Mouse (Mus musculus) intestine, embryonic 15.5 days (tissue): Measurements from ENCODE around the gene Kif21b. TPM values are rescaled to one million over a fixed set of nuclear protein-coding genes. Genes with fewer than 3 reads are reported as not detected.
A peak's percentile ranks its signal among the peaks of the same experiment; 100 is the strongest.

Experiments
- ATAC-seq: fragments of 200-750 bp; cut with Nextera tagmentation; 2 replicates; pipeline ENCODE4 v1.8.0; 2017; ENCODE audit warnings: moderate TSS enrichment, moderate library complexity
- H3K27ac ChIP-seq: fragments of 300-500 bp; sonication (generic); 2 replicates; pipeline ENCODE4 v1.5.1; 2015; ENCODE audit warnings: mild to moderate bottlenecking, inconsistent platforms
- H3K27me3 ChIP-seq: fragments of 300-500 bp; sonication (generic); replicated peaks from 2 replicates; pipeline ENCODE4 v1.6.1; 2015; ENCODE audit warnings: inconsistent platforms
- H3K36me3 ChIP-seq: fragments of 300-500 bp; sonication (generic); 2 replicates; pipeline ENCODE4 v1.6.1; 2015; ENCODE audit warnings: inconsistent platforms
- H3K4me1 ChIP-seq: fragments of 300-500 bp; sonication (generic); replicated peaks from 2 replicates; pipeline ENCODE4 v1.6.1; 2015; ENCODE audit warnings: inconsistent platforms
- H3K4me2 ChIP-seq: fragments of 300-500 bp; sonication (generic); replicated peaks from 2 replicates; pipeline ENCODE4 v1.6.1; 2015; ENCODE audit warnings: mild to moderate bottlenecking, inconsistent platforms
- H3K4me3 ChIP-seq: fragments of 300-500 bp; sonication (generic); replicated peaks from 2 replicates; pipeline ENCODE4 v1.5.1; 2015; ENCODE audit warnings: inconsistent platforms
- H3K9ac ChIP-seq: fragments of 300-500 bp; sonication (generic); 2 replicates; pipeline ENCODE4 v1.6.1; 2015; ENCODE audit warnings: inconsistent platforms
- H3K9me3 ChIP-seq: fragments of 300-500 bp; sonication (generic); 2 replicates; pipeline ENCODE4 v1.6.1; 2016; ENCODE audit warnings: inconsistent platforms
- WGBS: fragments of 180-500 bp; shearing (Covaris S2); methylation state at CpG from one replicate; pipeline ENCODE4 v1.1.7; 2015; 5-methylcytosine and 5-hydroxymethylcytosine counted together
- polyA plus RNA-seq: library from polyadenylated mRNA; unstranded; fragments of >200 nt; fragmentation: Nextera tagmentation; extraction: Ambion mirVana; gene quantifications from 2 replicates; pipeline ENCODE4 v1.2.1, GENCODE M21; 2015

The Kif21b gene
- polyA plus RNA-seq, 1 experiment from 2014 or later, result 4.1 TPM

DNA sequence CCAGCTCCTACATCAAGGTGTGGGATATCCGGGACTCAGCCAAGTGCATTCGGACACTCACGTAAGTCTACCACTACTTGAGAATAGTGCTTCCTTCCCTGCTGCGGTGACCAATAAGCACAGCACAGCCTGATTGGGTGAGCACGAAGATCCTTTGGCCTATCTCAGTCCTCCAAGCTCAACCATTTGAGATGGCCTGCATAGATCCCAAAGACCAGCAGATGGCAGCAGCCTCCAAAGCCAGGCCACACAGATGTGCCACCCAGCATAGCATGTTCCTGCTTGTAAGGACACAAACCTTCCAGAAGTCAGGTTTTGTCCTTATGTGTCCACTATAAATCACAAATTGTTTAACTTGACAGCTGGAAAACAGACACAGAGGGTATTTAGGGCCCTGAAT, 38.9 kb downstream of the Kif21b start:
- H3K4me1 ChIP-seq, result peaks cover 28% of the 10 kb centered on the region
- H3K9me3 ChIP-seq, result no peaks in the 10 kb centered on the region
- no peak overlapping the region for H3K9ac ChIP-seq
- H3K27ac ChIP-seq, result no peak overlapping the region
- no peak overlapping the region for H3K4me3 ChIP-seq
- H3K27me3 ChIP-seq, result no peaks in the 10 kb centered on the region
- peak; percentile 56 for ATAC-seq
- no peak overlapping the region for H3K4me2 ChIP-seq
- H3K36me3 ChIP-seq, result peaks cover 4% of the 10 kb centered on the region
- 2% methylated on average over 5 of the region's 5 CpGs for WGBS

DNA sequence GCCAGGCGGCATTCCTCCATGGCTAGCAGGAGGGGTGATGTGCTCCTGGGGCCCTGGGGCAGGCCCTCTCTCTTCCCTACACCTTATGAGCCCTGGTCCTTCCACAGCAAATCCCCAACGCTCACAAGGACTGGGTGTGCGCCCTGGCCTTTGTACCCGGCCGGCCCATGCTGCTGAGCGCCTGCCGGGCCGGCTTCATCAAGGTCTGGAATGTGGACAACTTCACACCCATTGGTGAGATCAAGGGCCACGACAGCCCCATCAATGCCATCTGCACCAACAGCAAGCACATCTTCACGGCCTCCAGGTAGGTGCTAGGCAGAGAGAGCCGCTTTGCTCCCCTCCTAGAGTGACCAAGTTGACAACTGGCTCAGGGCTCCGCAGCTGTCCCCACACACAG, 41.5 kb downstream of the Kif21b start:
- 52% methylated on average over 12 of the region's 12 CpGs for WGBS
- no peak overlapping the region for H3K9ac ChIP-seq
- no peak overlapping the region; the same call in 1 of the 2 replicates for H3K4me2 ChIP-seq
- peak overlapping the region; percentile 59; the same call in 1 of the 2 replicates for H3K27ac ChIP-seq
- no peaks in the 10 kb centered on the region for H3K27me3 ChIP-seq
- ATAC-seq, result peak; percentile 67
- H3K4me1 ChIP-seq, result peaks cover 37% of the 10 kb centered on the region
- no peak overlapping the region for H3K4me3 ChIP-seq
- H3K36me3 ChIP-seq, result peaks cover 4% of the 10 kb centered on the region
- H3K9me3 ChIP-seq, result no peaks in the 10 kb centered on the region

DNA sequence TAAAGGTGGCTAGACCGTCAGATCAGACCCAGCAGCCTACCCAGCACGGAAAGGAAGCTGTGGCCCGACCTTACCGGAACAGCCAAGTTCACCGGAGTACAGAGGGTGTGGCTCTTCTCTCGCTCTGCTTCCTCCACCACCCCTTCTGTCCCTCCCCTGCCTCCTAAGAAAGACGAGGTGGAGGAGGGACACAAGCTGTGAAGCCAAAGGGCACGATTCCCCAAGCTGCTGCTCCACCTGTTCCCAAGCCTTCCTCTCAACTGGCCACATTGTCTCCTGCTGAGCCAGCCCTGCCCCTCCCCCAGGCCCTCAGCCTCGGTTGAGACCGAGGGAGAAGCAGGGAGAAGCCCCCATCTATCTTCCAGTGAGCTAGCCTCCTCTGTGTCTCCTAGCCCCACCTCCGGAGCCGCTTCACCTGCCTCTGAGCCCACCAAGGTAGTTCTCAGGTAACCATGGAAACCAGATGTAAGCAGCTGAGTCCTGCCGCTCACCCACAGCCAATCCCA, 43.0 kb downstream of the Kif21b start:
- ATAC-seq, result peak; percentile 74
- H3K9ac ChIP-seq, result no peak overlapping the region
- no peaks in the 10 kb centered on the region for H3K27me3 ChIP-seq
- 0 out of 2 replicates have a peak overlapping the region, but pooled peaks have one; percentile 2 for H3K4me3 ChIP-seq
- H3K4me1 ChIP-seq, result peaks cover 40% of the 10 kb centered on the region
- H3K4me2 ChIP-seq, result peak overlapping the region; percentile 43
- H3K27ac ChIP-seq, result peak overlapping the region; percentile 79
- peaks cover 4% of the 10 kb centered on the region for H3K36me3 ChIP-seq
- 13% methylated on average over 13 of the region's 13 CpGs for WGBS
- H3K9me3 ChIP-seq, result no peaks in the 10 kb centered on the region

DNA sequence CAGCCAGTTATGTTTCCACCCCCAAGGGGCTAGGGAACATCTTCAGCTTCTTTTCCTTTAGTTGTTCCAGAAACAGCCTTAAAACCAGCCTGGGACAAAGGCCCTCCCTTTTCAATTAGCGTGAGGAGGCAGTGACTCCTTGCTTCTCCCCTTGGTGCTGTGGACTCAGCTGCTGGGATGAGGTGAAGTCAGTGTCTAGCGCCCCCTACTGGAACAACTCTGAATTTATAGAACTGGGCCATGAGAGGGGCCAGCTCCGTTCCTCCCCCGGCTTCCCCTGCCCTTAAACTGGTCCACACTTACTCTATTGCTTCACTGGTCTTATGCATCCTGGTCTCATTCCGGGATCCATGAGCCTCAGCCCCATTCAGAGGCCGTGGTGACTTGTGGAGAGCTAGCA, 44.0 kb downstream of the Kif21b start:
- Histone ChIP-seq H3K4me1 (peaks cover 40% of the 10 kb centered on the region), H3K36me3 (peaks cover 4% of the 10 kb centered on the region), H3K27ac (0 out of 2 replicates have a peak overlapping the region, but pooled peaks have one; percentile 79), H3K9me3 (no peaks in the 10 kb centered on the region), H3K4me3 (no peak overlapping the region), H3K4me2 (no peak overlapping the region), H3K9ac (no peak overlapping the region), H3K27me3 (no peaks in the 10 kb centered on the region)
- WGBS, result 37% methylated on average over 6 of the region's 6 CpGs
- ATAC-seq, result no peak

DNA sequence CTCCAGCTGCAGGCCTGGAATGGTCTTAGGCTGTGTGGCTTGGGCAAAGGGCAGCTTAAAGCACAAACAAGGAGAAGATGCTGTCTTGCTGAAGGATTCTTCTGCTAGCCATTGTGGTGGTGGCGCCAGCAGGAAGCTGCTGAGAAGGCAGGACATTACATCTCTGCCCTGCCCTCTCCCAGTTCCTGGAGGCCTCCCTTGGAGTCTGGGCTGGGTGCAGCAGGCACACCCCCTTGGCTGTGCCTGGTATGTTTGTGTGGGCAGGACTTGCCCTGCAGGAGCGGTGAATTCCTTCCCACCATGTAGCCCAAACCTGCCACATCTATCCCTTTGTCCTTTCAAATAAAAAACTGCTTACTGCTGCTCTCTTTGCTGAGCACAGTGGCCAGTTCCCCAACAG, 45.9 kb downstream of the Kif21b start:
- WGBS, result 83% methylated on average over 2 of the region's 2 CpGs
- no peak for ATAC-seq
- no peak overlapping the region for H3K27ac ChIP-seq

DNA sequence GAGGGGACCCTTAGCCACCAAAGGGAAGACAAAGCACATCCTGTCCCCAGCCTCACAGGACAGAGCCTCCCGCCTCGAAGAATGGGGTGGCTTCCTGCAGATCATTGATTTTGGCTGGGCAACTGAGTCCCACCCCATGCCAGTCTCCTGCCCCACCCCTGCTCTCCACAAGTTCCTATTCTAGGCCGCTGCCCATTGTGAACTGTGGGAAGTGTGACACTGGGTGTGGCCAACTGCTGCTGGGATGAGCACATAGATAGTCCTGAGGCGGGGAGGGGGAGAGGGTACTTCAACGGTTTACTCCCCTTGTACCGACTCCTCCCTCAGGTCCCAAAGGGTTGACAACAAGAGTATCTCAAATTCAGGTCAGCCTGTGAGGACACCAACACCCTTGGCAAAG, 47.6 kb downstream of the Kif21b start:
- Histone ChIP-seq H3K4me2 (no peak overlapping the region), H3K4me3 (no peak overlapping the region), H3K9ac (no peak overlapping the region), H3K4me1 (peaks cover 25% of the 10 kb centered on the region), H3K36me3 (no peaks in the 10 kb centered on the region), H3K27me3 (no peaks in the 10 kb centered on the region), H3K27ac (no peak overlapping the region), H3K9me3 (no peaks in the 10 kb centered on the region)
- no peak for ATAC-seq
- 53% methylated on average over 6 of the region's 6 CpGs for WGBS

More for the DNA sequence above, 45.9 kb downstream of the Kif21b start:
- Histone ChIP-seq H3K27me3 (no peaks in the 10 kb centered on the region), H3K36me3 (no peaks in the 10 kb centered on the region), H3K4me3 (no peak overlapping the region), H3K4me2 (no peak overlapping the region), H3K9ac (no peak overlapping the region), H3K4me1 (peaks cover 38% of the 10 kb centered on the region), H3K9me3 (no peaks in the 10 kb centered on the region)

DNA sequence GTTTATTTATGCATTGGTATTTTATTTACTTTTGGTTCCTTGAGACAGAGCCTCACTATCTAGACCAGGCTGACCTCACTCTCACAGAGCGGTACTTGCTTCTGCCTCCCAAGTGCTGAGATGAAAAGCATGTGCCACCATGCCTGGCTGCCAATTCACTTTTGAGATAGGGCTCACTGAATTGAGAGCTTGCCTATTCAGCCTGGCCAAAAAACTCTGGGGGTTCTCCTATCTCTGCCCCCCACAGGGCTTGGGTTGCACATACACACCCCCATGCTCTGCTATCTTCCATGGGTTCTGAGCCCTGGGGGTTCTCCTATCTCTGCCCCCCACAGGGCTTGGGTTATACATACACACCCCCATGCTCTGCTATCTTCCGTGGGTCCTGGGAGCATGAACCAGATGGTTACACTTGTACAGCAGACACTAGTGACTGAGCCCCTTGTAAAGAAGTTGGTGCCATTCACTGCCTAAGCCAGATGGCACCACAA, 48.4 kb downstream of the Kif21b start:
- Histone ChIP-seq H3K4me1 (peaks cover 18% of the 10 kb centered on the region), H3K27ac (no peak overlapping the region), H3K4me2 (no peak overlapping the region), H3K9me3 (no peaks in the 10 kb centered on the region), H3K36me3 (no peaks in the 10 kb centered on the region), H3K27me3 (no peaks in the 10 kb centered on the region), H3K9ac (no peak overlapping the region), H3K4me3 (no peak overlapping the region)
- 63% methylated on average over 2 of the region's 2 CpGs for WGBS
- no peak for ATAC-seq

DNA sequence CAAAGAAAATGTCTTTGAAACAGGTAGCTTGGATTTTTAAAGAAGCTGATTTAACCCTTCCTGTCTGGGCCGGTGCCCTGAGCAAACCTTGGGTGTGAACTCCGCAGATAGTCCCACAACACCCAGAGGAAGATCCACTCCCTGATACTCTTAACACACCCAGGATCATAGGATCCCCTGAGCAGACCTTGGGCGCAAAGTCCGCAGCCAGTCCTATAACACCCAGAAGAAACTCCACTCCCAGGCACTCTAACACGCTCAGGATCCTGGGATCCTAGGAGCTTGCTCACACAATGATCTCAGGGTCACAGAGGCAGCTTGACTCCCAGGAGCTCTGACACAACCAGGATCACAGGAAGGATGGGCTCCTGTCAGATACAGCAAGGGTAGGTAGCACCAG, 58.8 kb downstream of the Kif21b start:
- peak; percentile 74 for ATAC-seq
- 80% methylated on average over 5 of the region's 5 CpGs for whole genome bisulfite sequencing
- H3K4me2 ChIP-seq, result no peak overlapping the region
- H3K27ac ChIP-seq, result no peak overlapping the region
- no peaks in the 10 kb centered on the region for H3K36me3 ChIP-seq
- H3K4me1 ChIP-seq, result no peaks in the 10 kb centered on the region
- H3K9ac ChIP-seq, result no peak overlapping the region
- no peaks in the 10 kb centered on the region for H3K27me3 ChIP-seq
- H3K4me3 ChIP-seq, result no peak overlapping the region
- no peaks in the 10 kb centered on the region for H3K9me3 ChIP-seq

DNA sequence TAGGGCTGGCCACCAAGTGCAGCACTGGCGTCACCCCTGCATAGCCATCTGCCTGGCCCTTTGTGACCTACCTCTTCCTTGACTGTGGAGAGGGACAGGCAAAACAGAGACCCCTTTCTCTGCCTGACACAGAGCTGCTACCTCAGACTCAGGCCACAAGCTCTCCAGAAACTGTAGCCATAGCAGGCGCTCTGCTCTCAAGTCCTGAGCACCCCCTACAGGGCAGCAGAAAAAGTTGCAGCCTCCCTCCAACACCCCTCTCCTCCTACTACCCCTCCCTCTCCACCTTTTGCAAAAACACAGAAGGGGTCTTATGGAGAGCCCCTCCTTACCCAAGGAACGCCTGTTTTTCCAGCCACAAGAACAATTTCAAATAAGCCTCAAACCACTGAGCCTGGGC, 81.6 kb downstream of the Kif21b start, which contains the start of gene Mroh3:
TSS of gene Mroh3 (minus strand) at position 26 of the 400 bp plus-strand sequence.
- H3K9ac ChIP-seq, result no peak within 1 kb of the TSS
- no peak within 1 kb of the TSS for H3K27ac ChIP-seq
- H3K4me2 ChIP-seq, result no peak within 1 kb of the TSS
- no peaks in the 10 kb centered on the region for H3K9me3 ChIP-seq
- peaks cover 14% of the 10 kb centered on the region for H3K36me3 ChIP-seq
- WGBS, result 53% methylated on average over 3 of the region's 3 CpGs
- peak; percentile 45 for ATAC-seq
- no peaks in the 10 kb centered on the region for H3K27me3 ChIP-seq
- H3K4me1 ChIP-seq, result no peaks in the 10 kb centered on the region
- no peak within 1 kb of the TSS for H3K4me3 ChIP-seq

DNA sequence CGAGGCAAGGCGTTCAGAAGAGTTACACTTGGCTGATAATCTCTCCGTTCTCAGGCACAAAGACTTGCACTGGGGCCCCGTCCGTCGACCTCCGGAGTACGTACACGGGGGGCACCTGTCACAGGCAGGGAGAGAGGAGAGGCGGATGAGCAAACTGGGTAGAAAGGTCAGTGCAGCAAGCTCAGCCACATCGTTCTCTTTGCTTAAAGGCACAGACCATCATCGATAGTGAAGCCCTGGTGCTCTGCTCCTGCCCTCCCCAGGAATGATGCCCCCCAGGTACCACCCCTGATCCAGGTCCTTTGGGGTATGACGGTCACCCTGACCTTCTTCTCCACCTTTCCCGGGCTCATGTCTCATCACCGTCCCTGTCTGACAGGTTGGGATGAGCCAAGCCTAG, 83.1 kb downstream of the Kif21b start:
- Histone ChIP-seq H3K36me3 (peaks cover 21% of the 10 kb centered on the region), H3K9me3 (no peaks in the 10 kb centered on the region), H3K4me3 (no peak overlapping the region), H3K27me3 (no peaks in the 10 kb centered on the region), H3K9ac (no peak overlapping the region), H3K4me1 (no peaks in the 10 kb centered on the region), H3K4me2 (no peak overlapping the region), H3K27ac (no peak overlapping the region)
- 77% methylated on average over 15 of the region's 15 CpGs for WGBS
- ATAC-seq, result no peak

DNA sequence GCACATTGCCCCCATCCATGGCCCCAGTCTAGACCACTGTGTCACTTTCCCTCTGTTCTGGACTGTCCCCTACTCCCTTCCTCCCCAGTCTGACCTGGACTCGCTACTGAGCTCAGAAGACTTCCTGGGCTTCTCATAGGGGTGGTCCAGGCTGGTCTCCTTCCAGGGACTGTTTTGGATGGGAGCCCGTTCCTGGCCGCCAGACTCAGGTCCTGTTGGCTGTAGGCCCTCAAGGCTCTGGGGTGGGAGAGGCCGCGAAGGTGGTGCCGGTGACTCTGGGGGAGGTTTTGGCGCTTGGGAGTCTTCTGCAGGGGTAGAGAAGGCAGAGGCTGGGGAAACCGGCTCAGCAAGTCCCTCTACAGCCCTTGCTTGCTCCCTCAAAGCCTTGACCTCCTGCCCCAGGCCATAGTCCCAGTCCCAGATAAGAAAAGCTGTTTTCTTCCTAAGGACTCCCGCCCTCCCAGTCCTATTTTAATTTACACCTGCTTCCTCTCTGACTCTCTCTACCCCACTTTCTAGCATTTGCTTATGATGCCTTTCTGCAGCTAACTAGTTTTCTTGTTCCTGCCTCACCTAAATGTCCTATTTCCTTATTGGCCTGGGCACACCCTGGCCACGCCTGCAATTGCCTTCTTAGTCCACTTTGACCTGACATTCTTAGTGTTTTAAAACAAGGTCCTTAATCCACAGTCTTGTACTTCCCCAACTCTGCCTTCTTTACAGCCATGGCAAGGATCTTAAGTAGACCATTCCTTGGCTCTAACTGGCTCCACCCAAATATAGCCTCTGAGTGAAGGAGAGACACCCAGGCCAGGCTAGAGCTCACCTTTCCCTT, 89.1 kb downstream of the Kif21b start:
- WGBS, result 52% methylated on average over 10 of the region's 10 CpGs
- peak overlapping the region; percentile 46 for H3K4me2 ChIP-seq
- no peaks in the 10 kb centered on the region for H3K9me3 ChIP-seq
- H3K9ac ChIP-seq, result no peak overlapping the region
- peak overlapping the region; percentile 12; the same call in 1 of the 2 replicates for H3K4me3 ChIP-seq
- peak; percentile 91 for ATAC-seq
- H3K4me1 ChIP-seq, result peaks cover 17% of the 10 kb centered on the region
- peaks cover 30% of the 10 kb centered on the region for H3K36me3 ChIP-seq
- no peaks in the 10 kb centered on the region for H3K27me3 ChIP-seq
- peak overlapping the region; percentile 90 for H3K27ac ChIP-seq

DNA sequence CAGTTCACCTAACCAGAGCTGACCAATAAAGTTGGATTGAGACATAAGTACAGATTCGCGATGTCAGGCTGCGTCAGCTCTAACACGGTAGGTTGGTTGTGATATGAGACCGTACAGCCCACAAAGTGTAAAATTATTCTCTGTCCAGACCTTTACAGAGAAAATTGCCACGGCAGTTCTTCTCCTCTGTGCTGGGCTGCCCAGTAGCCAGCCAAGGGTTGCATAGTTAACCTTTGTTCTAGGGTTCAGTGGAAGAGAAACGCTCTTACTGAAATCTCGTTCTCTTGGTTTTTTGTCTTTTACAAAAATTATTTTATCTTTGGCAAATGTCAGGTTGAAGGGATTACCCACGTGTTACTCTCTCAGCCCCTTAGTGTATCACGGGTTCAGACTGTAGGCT, 91.2 kb downstream of the Kif21b start:
- H3K4me3 ChIP-seq, result no peak overlapping the region
- ATAC-seq, result no peak
- H3K36me3 ChIP-seq, result peaks cover 27% of the 10 kb centered on the region; the same call in 1 of the 2 replicates
- H3K9ac ChIP-seq, result no peak overlapping the region
- H3K4me2 ChIP-seq, result no peak overlapping the region
- no peaks in the 10 kb centered on the region for H3K27me3 ChIP-seq
- peaks cover 24% of the 10 kb centered on the region for H3K4me1 ChIP-seq
- 71% methylated on average over 10 of the region's 10 CpGs for WGBS
- no peak overlapping the region for H3K27ac ChIP-seq
- no peaks in the 10 kb centered on the region for H3K9me3 ChIP-seq
